Mouse (Mus musculus): ENCODE measurements around the gene Plekha6. TPM values are rescaled to one million over a fixed set of nuclear protein-coding genes. Genes with fewer than 3 reads are reported as not detected.

Gene Plekha6
- polyA plus RNA-seq, 1 experiment from 2014 or later = 6.1 TPM

- H3K27me3 ChIP-seq (ENCODE audit: control insufficient read depth, insufficient read depth, low read length) = no peaks in the 10 kb centered on the region
- WGBS = 65% methylated on average over 4 of the region's 4 CpGs
- H3K4me2 ChIP-seq (replicated peaks; ENCODE audit: low read depth, low read length) = no peak overlapping the region
- no peak overlapping the region for H3K9ac ChIP-seq (ENCODE audit: low read depth, low read length)
- no peak overlapping the region for H3K27ac ChIP-seq (ENCODE audit: low read depth, low read length)
- peaks cover 8% of the 10 kb centered on the region for H3K4me1 ChIP-seq (ENCODE audit: control insufficient read depth, insufficient read depth, low read length)
- H3K4me3 ChIP-seq (ENCODE audit: low read length) = no peak overlapping the region
- H3K9me3 ChIP-seq (ENCODE audit: control insufficient read depth, low read length) = no peaks in the 10 kb centered on the region
- no peaks in the 10 kb centered on the region for H3K36me3 ChIP-seq (ENCODE audit: control insufficient read depth, insufficient read depth, low read length)
- ATAC-seq (ENCODE audit: low FRiP score, low TSS enrichment) = no peak
Observed at GRCm38 (mm10) chr1:133311240-133311639, 147.2 kb downstream of the Plekha6 start.

DNA sequence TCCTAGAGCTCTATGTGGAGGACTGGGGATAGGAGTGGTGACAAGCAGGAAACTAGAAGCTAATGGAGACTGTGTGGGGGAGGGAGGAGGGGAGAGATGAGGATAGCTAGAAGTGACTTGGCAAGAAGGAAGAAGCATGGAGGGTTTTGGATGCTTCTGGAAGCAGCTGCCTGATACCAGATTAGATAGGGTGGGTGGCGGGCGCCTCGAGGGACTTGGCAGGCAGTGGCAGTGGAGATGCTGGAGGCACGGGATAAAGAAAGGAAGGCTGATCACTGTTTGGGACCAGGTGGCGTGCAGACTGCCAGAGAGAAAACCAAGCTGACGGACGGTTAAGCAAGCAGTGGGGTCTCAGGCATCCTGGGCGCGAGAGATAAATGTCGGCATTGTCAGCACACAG is 147.9 kb downstream of the Plekha6 start:
- Histone ChIP-seq H3K27ac (ENCODE audit: low read depth, low read length) (no peak overlapping the region), H3K27me3 (ENCODE audit: control insufficient read depth, insufficient read depth, low read length) (no peaks in the 10 kb centered on the region), H3K4me3 (ENCODE audit: low read length) (no peak overlapping the region), H3K36me3 (ENCODE audit: control insufficient read depth, insufficient read depth, low read length) (no peaks in the 10 kb centered on the region), H3K4me1 (ENCODE audit: control insufficient read depth, insufficient read depth, low read length) (peaks cover 8% of the 10 kb centered on the region), H3K9ac (ENCODE audit: low read depth, low read length) (0 out of 2 replicates have a peak overlapping the region, but pooled peaks have one; percentile 18), H3K9me3 (ENCODE audit: control insufficient read depth, low read length) (no peaks in the 10 kb centered on the region), H3K4me2 (replicated peaks; ENCODE audit: low read depth, low read length) (no peak overlapping the region)
- WGBS = 30% methylated on average over 10 of the region's 10 CpGs
- ATAC-seq (ENCODE audit: low FRiP score, low TSS enrichment) = no peak

DNA sequence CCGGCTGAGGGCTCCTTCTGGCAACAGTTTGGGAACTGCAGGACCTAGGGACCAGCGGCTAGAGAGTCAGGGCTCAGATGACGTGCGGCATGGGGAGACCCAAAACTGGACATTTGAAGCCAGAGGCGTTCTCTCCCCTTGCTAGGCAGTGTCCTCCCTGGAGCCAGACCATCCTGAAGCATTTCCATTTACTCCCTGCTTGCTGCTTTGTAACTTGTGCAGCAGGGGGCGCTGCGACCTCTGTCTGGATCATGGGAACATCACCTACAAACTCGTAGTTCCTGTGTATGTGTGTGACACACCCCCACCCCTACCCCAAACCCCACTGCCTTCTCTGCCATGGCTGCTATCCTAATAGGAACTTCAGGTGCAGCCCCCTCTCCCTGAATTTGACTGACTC is 150.4 kb downstream of the Plekha6 start:
- no peak for ATAC-seq (ENCODE audit: low FRiP score, low TSS enrichment)
- Histone ChIP-seq H3K9me3 (ENCODE audit: control insufficient read depth, low read length) (no peaks in the 10 kb centered on the region), H3K36me3 (ENCODE audit: control insufficient read depth, insufficient read depth, low read length) (no peaks in the 10 kb centered on the region), H3K4me1 (ENCODE audit: control insufficient read depth, insufficient read depth, low read length) (peaks cover 8% of the 10 kb centered on the region), H3K4me3 (ENCODE audit: low read length) (no peak overlapping the region), H3K9ac (ENCODE audit: low read depth, low read length) (no peak overlapping the region), H3K4me2 (replicated peaks; ENCODE audit: low read depth, low read length) (no peak overlapping the region), H3K27me3 (ENCODE audit: control insufficient read depth, insufficient read depth, low read length) (no peaks in the 10 kb centered on the region), H3K27ac (ENCODE audit: low read depth, low read length) (no peak overlapping the region)
- 23% methylated on average over 8 of the region's 8 CpGs for WGBS

- H3K9ac ChIP-seq (ENCODE audit: low read depth, low read length) = no peak overlapping the region
- no peak for ATAC-seq (ENCODE audit: low FRiP score, low TSS enrichment)
- 81% methylated on average over 6 of the region's 6 CpGs for WGBS
Observed at GRCm38 (mm10) chr1:133315775-133316174, 151.8 kb downstream of the Plekha6 start.

GRCm38 (mm10) chr1:133316577-133316976 is 152.6 kb downstream of the Plekha6 start:
- no peak for ATAC-seq (ENCODE audit: low FRiP score, low TSS enrichment)
- Histone ChIP-seq H3K4me2 (replicated peaks; ENCODE audit: low read depth, low read length) (no peak overlapping the region), H3K9ac (ENCODE audit: low read depth, low read length) (no peak overlapping the region), H3K36me3 (ENCODE audit: control insufficient read depth, insufficient read depth, low read length) (no peaks in the 10 kb centered on the region), H3K27me3 (ENCODE audit: control insufficient read depth, insufficient read depth, low read length) (no peaks in the 10 kb centered on the region), H3K27ac (ENCODE audit: low read depth, low read length) (no peak overlapping the region), H3K4me1 (ENCODE audit: control insufficient read depth, insufficient read depth, low read length) (peaks cover 8% of the 10 kb centered on the region), H3K9me3 (ENCODE audit: control insufficient read depth, low read length) (no peaks in the 10 kb centered on the region), H3K4me3 (ENCODE audit: low read length) (no peak overlapping the region)
- WGBS = 83% methylated on average over 4 of the region's 4 CpGs

More at GRCm38 (mm10) chr1:133315775-133316174, 151.8 kb downstream of the Plekha6 start:
- H3K9me3 ChIP-seq (ENCODE audit: control insufficient read depth, low read length) = no peaks in the 10 kb centered on the region
- no peak overlapping the region for H3K4me2 ChIP-seq (replicated peaks; ENCODE audit: low read depth, low read length)
- no peaks in the 10 kb centered on the region for H3K27me3 ChIP-seq (ENCODE audit: control insufficient read depth, insufficient read depth, low read length)
- H3K27ac ChIP-seq (ENCODE audit: low read depth, low read length) = no peak overlapping the region
- no peaks in the 10 kb centered on the region for H3K36me3 ChIP-seq (ENCODE audit: control insufficient read depth, insufficient read depth, low read length)
- no peak overlapping the region for H3K4me3 ChIP-seq (ENCODE audit: low read length)
- H3K4me1 ChIP-seq (ENCODE audit: control insufficient read depth, insufficient read depth, low read length) = peaks cover 8% of the 10 kb centered on the region

- no peaks in the 10 kb centered on the region for H3K36me3 ChIP-seq (ENCODE audit: control insufficient read depth, insufficient read depth, low read length)
Observed at GRCm38 (mm10) chr1:133317149-133317548, 153.1 kb downstream of the Plekha6 start.

GRCm38 (mm10) chr1:133321267-133321925 is 157.4 kb downstream of the Plekha6 start, which contains the start of gene Kiss1:
Kiss1 (plus strand) TSS chr1:133321875.
- H3K4me2 ChIP-seq (replicated peaks; ENCODE audit: low read depth, low read length) = no peak within 1 kb of the TSS
- H3K36me3 ChIP-seq (ENCODE audit: control insufficient read depth, insufficient read depth, low read length) = no peaks in the 10 kb centered on the region
- no peaks in the 10 kb centered on the region for H3K9me3 ChIP-seq (ENCODE audit: control insufficient read depth, low read length)
- H3K9ac ChIP-seq (ENCODE audit: low read depth, low read length) = no peak within 1 kb of the TSS
- no peaks in the 10 kb centered on the region for H3K27me3 ChIP-seq (ENCODE audit: control insufficient read depth, insufficient read depth, low read length)
- no peak within 1 kb of the TSS for H3K27ac ChIP-seq (ENCODE audit: low read depth, low read length)
- no peaks in the 10 kb centered on the region for H3K4me1 ChIP-seq (ENCODE audit: control insufficient read depth, insufficient read depth, low read length)
- ATAC-seq (ENCODE audit: low FRiP score, low TSS enrichment) = no peak
- no peak within 1 kb of the TSS for H3K4me3 ChIP-seq (ENCODE audit: low read length)
- 82% methylated on average over 13 of the region's 13 CpGs for WGBS

More at GRCm38 (mm10) chr1:133317149-133317548, 153.1 kb downstream of the Plekha6 start:
- no peaks in the 10 kb centered on the region for H3K27me3 ChIP-seq (ENCODE audit: control insufficient read depth, insufficient read depth, low read length)
- no peak overlapping the region for H3K4me3 ChIP-seq (ENCODE audit: low read length)
- no peak for ATAC-seq (ENCODE audit: low FRiP score, low TSS enrichment)
- peaks cover 5% of the 10 kb centered on the region; the same call in 1 of the 2 replicates for H3K4me1 ChIP-seq (ENCODE audit: control insufficient read depth, insufficient read depth, low read length)
- 76% methylated on average over 1 of the region's 1 CpGs for WGBS
- H3K9me3 ChIP-seq (ENCODE audit: control insufficient read depth, low read length) = no peaks in the 10 kb centered on the region
- no peak overlapping the region for H3K9ac ChIP-seq (ENCODE audit: low read depth, low read length)
- no peak overlapping the region for H3K27ac ChIP-seq (ENCODE audit: low read depth, low read length)
- H3K4me2 ChIP-seq (replicated peaks; ENCODE audit: low read depth, low read length) = no peak overlapping the region

GRCm38 (mm10) chr1:133323333-133323732 is 159.3 kb downstream of the Plekha6 start:
- Histone ChIP-seq H3K9me3 (ENCODE audit: control insufficient read depth, low read length) (no peaks in the 10 kb centered on the region), H3K27me3 (ENCODE audit: control insufficient read depth, insufficient read depth, low read length) (peaks cover 6% of the 10 kb centered on the region; the same call in 1 of the 2 replicates), H3K36me3 (ENCODE audit: control insufficient read depth, insufficient read depth, low read length) (no peaks in the 10 kb centered on the region), H3K27ac (ENCODE audit: low read depth, low read length) (no peak overlapping the region), H3K9ac (ENCODE audit: low read depth, low read length) (no peak overlapping the region), H3K4me1 (ENCODE audit: control insufficient read depth, insufficient read depth, low read length) (no peaks in the 10 kb centered on the region), H3K4me2 (replicated peaks; ENCODE audit: low read depth, low read length) (no peak overlapping the region), H3K4me3 (ENCODE audit: low read length) (no peak overlapping the region)
- no peak for ATAC-seq (ENCODE audit: low FRiP score, low TSS enrichment)
- 38% methylated on average over 5 of the region's 5 CpGs for WGBS

DNA sequence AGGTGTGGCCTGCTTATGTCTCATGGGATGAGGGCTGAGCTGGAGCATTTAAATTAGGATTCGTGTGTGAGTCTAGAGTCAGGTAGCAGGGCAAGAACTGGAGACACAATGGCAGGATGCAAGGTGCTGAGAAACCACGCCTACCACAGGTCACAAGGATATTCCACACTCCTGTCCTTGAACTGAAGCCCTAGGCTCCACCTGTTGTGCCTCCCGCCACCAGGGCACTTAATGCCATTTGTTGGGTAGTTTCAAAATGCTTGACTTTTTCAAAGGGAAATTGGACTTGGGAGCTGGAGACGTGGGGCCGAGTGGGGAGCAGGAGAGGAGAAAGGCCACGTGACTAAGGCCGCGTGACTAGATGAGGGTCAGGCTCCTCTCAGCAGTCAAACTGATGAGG is 161.9 kb downstream of the Plekha6 start:
- Histone ChIP-seq H3K27me3 (ENCODE audit: control insufficient read depth, insufficient read depth, low read length) (peaks cover 26% of the 10 kb centered on the region; the same call in 1 of the 2 replicates), H3K36me3 (ENCODE audit: control insufficient read depth, insufficient read depth, low read length) (no peaks in the 10 kb centered on the region), H3K9ac (ENCODE audit: low read depth, low read length) (no peak overlapping the region), H3K4me2 (replicated peaks; ENCODE audit: low read depth, low read length) (no peak overlapping the region), H3K27ac (ENCODE audit: low read depth, low read length) (no peak overlapping the region), H3K9me3 (ENCODE audit: control insufficient read depth, low read length) (no peaks in the 10 kb centered on the region), H3K4me1 (ENCODE audit: control insufficient read depth, insufficient read depth, low read length) (no peaks in the 10 kb centered on the region), H3K4me3 (ENCODE audit: low read length) (no peak overlapping the region)
- no peak for ATAC-seq (ENCODE audit: low FRiP score, low TSS enrichment)
- 69% methylated on average over 8 of the region's 8 CpGs for WGBS

Data from kidney, embryonic 14.5 days (tissue).